Mouse (Mus musculus): ENCODE measurements around the gene Ndufs6.

The Ndufs6 gene

DNA sequence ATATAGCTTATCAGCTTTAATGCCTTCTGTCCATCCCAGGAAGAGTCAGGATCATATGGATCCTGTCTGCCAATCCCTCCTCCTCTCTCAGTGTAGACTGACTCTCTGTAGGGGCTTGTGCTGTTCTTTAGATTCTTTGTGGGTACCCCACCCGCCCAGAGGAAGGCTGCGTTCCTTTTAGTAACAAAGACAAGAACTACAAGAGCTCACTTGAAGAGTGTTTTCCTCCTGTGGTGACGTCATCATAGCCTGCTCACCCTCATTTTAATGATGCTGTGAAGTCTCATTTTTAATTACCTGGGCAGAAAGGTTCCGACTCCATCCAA, 22.3 kb downstream of the Ndufs6 start:
- in situ Hi-C loops (cut with MboI) = no loop called here

DNA sequence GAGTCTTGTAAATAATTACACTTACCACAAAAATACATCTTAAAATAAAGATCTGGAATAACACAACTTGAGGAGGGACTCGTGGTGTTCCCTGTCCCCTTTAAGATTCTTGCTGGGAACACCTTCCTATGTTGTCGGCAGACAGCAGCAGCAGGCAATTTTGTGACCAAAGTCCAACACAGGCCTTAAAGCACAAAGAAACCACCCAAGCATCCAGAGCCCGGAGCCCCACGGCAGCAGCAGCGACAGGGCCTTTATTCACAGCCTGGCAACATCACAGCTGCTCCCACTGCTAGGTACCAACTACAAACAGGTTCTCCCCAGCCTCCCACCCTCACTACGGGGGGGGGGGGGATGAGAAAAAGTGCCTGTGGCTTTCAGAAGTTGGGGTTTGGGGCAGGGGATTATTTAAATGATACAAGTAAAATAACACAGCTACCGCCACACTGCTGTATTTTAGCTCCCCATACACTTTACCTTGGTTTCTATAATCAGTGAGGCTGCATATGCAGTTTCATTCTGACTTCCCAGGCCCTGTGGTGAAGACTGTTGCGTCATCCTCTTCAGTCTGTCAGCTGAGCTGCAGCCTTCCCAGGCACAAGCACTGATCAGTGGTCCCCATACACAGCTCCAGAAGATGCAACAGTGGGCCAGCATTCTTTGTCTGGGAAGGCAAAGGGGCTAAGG, 22.8 kb downstream of the Ndufs6 start:
- in situ Hi-C loops (cut with MboI) = no loop called here

DNA sequence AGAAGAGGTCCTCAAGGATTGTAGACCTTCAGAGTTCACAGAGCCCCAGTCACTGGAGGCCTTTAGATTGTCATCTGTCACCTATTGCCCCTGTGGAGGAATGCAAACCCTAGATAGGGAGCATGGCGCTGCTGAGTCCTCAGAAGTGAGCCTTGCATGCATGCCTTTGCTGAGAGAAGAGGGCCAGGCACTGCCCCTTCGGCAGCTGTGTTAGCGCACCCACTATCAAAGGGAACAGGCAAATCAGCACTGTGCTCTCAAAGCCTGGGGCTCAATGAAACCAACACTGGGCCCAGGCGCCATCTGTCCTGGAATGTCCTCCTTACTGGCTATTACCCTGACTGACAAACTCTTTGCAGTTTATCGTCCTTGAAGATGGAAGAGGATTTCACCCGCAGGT, 23.6 kb downstream of the Ndufs6 start:
- in situ Hi-C loops (cut with MboI) = no loop called here

DNA sequence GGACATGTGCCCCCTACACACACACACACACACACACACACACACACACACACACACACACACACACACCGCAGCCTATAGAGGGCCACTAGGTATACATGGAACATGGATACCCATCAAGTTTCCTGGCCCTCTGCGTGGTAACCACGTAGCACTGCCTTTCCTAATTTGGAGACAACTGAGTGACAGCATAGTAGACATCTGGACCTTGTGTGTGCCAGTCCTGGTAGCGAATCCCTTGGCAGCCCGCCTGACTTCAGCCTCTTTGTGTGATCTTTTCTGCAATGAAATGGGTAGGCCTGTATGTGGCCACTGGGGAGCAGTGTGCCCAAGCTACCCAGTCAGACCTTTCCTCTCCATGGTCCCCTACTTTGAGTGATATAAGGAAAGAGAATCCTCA, 29.0 kb downstream of the Ndufs6 start:
- in situ Hi-C loops (cut with MboI) = no loop called here

DNA sequence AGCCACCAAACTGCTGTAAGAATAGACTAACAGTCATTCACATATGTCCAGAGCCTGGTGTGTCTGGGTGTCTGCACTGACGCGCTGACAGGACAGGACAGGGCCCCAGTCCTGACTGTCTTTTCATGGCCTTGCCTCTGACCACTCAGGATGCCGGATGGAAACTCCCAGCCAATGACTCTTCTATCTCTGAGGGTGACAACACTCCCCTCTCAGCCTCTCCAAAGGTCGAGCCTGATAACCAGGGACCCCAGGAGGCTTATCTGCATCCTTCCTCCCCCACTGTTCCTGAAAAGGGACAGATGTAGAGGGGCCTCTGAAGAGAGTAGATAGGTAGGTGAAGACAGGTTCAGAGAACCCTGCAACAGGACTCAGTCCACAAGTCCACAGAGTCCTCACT, 29.6 kb downstream of the Ndufs6 start:
- in situ Hi-C loops (cut with MboI) = no loop called here

DNA sequence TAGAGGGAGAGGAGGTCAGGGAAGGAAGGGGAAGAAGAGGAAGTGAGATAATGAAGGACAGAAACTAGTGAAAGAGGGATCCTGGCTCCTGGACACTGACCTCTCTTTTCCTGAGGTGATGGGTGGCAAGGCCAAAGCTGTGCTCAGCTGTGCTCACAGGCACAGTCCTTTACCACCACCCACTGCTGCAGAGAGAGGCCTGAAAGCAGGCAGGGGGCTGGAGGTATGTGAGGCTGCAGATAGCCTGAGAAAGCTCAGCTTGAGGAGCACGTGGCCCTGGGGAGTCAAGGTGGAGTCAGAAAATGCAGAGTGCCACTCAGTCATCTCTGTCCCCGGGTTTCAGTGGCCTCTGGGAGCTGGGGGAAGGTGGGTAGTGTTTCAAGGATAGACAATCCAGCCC, 37.2 kb downstream of the Ndufs6 start:
- in situ Hi-C loops (cut with MboI) = no loop called here

DNA sequence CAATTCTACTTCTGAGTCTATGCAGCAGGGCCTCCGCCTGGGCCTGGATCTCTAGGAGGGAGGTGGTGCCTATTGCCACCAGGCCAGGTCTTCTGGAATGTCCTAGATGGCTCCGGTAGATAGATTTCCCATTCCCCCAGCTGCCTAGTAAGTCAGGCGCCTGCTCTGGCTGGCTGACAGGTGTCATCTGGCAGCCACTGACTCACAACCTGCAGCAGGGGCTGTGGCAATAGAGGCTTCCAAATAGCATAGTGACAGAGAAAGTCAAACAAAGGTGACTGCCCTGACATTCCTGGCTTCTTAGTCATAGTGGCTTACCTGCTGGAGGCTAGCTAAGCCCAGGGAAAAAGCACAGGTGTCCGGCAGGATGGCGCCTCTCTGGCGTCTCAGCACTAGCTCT, 38.1 kb downstream of the Ndufs6 start:
- in situ Hi-C loops (cut with MboI) = no loop called here

DNA sequence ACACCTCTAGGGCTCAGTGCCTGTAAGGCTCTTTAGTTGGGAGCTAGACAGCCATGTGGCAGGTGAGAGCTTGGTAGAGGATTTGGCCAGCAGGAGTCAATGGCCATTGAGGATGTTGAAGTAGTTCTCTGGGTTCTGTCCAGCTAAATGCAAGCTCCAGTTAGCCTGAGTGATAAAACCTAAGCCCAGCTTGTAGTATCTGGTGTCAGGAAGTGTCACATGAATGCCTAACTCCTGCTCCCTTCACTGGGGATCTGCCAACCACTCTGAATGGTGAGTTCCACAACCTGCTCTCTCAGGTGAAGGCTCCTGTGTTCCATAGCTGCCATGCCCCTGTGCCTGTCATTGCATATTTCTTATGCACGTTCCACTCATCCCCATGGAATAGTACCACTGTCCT, 44.8 kb downstream of the Ndufs6 start:
- in situ Hi-C loops (cut with MboI) = no loop called here

DNA sequence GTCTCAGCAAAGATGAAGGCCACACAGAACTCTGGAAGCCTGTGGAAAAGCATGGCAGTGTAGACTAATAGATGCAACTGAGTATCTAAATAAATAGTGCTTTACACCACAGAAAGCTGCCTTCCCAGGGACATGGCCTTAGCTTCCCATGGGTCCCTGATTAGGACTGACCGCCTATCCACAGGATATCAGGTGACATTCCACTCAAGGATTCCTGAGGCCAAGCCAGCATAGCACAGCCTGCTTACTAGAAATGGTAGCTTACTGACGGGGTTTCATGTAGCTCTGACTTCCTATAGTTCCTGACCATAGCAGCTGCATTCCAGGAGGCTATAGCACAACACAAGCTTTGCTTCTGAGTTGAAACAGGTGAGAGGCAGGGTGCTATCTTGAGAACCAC, 45.9 kb downstream of the Ndufs6 start:
- in situ Hi-C loops (cut with MboI) = no loop called here

DNA sequence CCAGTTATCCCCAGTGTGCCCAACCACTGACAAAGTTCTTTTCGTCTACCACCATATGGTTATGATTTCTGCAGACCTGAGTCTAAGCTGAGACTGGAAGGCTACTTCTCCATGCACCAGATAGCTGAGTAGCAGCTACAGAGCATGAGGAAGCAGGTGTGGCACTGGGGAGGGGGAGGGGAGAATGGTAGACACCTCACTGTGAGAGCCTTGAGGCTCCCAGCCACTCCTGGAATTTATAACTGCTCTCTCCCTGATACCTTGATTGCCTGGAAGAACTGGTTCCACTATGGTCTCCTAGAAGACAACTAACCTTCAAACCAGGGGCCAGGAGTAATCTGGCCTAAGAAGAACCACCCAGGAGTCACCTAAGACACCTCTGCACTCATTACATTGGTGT, 49.1 kb downstream of the Ndufs6 start:
- in situ Hi-C loops (cut with MboI) = no loop called here

DNA sequence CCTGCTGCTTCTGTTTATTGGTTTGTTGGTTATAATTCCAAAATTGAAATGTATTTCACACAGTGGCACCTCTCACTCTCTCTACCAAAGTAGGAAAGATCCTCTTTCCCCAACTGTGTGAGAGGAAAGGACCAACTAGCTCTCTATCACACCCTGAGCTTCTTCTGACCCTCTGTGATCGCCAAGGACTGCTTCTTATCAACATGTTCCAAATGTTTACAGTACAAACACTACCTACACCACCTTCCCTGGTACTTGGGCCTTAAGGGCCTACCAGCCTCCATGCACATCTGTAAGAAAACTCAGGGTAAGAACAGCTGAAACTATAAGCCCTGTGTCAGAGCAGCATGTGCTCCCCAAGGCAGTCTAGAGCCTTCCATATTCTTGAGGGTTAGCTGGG, 50.5 kb downstream of the Ndufs6 start:
- in situ Hi-C loops (cut with MboI) = no loop called here

DNA sequence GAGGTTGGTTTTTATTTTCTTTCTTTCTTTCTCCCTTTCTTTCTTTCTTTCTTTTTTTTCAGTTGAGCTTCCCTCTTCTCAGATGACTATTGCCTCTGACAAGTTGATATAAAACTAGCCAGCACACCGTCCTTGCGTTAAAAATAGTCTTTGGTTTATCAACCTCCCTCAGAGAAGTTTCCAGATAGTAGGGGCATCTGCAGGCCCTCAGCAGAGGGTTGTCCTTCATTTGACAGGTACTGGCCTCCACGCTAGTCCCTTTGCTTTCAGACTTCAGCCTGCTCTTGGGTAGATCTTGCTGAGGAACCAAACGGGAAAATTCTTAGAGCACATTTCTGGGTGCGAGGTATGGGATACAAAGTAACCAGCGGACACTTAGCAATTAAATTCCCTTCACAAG, 51.0 kb downstream of the Ndufs6 start:
- in situ Hi-C loops (cut with MboI) = no loop called here

DNA sequence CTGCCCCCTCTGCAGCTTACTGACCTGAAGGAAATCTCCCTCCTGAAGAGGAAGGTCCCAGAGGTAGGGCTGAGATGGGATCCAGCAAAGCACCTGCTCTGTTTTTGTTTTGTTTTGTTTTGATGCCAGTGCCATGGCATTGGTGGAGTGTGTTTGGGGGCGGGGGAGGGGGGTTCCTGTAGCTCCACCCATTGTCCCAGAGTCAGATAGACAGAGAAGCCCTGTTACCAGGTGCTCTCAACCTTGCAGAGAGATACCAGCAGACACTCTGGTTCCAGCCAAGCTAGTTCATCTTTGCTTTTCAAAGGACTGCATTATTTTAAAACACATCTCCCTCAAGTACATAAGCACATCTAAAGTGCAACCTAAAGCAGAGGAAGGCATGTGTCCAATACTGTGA, 54.8 kb downstream of the Ndufs6 start:
- in situ Hi-C loops (cut with MboI) = no loop called here

DNA sequence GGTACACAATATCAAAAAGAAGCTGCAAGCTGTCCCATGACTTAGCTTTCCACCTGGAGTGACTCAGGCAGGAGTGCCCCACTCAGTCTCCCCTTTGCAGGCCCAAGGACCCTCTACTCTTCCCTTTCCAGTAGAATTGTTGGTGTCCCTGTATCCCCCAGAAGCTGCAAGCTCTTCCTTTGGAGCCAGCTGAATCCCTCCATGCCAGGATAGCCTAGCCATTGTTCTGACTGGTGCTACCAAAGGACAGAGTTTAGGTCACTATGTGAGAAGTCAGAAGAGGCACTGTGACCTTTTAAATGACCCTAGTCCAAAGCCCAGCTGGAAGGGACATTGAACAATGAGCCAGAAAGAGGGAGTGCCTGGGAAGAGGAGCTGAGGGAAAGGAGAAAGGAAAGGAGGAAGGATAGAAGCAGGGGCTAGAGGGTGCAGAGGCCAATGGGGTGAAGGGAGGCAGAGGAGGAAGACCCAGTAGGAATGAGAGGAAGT, 55.5 kb downstream of the Ndufs6 start:
- in situ Hi-C loops (cut with MboI) = no loop called here

DNA sequence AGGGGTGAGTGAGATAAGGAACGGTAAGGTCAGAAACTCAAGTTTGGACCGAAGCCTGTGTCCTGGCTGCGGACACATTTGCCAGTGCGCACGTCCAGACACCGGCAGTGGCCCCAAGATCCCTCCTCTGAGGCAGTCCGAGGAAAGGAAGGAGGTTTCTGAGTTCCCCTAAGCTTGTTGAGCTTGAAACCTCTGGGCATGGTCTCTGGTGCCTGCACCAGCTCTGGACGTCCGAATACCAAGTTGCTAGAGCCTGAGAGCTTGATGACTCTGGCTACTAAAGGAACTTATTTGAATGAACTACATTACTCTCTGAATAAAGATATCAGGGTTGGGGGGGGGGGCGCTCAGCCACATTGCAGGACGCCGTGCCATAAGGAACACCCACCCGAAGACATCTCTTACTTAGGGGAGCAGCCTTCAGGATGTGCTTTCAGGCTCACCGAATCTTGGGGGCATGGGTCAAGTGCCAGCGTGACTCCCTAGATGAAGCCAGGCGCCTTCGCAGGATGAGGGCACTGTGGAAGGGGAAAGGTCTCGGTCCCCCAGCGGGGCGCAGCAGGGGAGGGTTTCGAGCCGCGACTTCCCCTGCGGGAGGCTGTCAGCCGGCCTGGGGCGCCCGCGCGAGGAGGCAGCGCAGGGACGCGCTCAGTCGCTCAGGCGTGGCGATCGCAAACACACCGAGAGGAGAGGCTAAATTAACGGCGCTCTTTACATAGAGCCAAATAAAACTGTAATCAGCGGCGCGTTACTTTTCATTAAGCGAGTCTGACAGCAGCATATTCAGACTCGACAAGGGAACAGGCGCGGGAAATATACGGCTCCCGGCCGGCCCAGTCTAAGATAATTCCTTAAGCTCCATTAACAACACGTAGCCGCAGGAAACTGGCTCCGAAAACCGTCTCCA, 56.8 kb downstream of the Ndufs6 start:
- in situ Hi-C loops (cut with MboI) = no loop called here

DNA sequence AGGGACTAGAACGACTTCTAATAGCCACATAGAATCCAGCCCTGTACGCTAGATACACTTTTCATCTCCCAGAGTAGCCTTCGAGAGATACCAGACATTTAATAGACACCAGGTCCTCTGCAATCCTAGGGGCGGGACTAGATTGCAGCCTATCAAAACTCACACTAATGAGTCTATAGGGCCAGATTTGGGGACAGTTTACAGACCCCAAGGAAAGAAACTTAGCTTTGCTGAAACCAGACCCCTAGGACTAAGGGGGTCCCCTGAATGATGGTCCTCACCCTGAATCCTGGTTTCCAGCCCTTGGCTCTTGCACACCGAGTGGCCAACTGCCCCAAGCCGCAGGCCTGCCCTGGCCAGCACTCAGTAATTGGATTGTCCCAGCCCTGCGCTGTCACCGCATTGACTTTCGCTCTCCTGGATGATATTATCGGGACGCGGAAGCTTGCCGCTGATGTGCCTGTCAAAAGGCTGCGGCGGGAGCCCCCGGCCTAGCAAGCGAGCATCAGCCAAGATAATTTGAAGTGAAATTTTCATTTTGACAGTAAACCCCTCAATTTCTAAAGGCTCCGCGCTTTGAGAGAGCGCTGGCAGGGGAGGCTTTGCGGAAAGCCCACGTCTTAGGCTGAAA, 57.8 kb downstream of the Ndufs6 start:
- in situ Hi-C loops (cut with MboI) = no loop called here

DNA sequence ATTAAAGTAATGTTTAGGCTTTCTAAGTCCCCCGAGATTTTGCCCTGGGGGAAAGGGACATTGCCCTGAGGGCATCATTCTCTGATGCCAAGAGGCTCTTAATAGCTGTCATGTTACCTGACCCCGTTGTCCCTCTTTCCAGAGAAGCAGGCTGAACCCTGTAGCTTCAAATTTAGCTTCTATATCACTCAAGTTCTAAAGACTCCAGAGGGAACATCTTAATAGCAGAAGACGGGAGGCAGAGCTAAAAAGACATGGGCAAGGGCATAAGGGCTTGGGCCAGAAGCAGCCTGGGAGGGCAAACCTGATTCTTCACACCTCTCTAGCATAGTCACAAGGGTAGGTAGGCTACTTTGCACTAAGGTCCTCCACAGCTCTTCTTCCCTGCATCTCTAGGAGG, 58.5 kb downstream of the Ndufs6 start:
- in situ Hi-C loops (cut with MboI) = no loop called here
